Mouse (Mus musculus): ENCODE measurements around the gene Zfp687.

- TF ChIP-seq CTCF (IDR thresholded peaks at IDR 0.05) (no peak), POLR2A (IDR thresholded peaks at IDR 0.05; ENCODE audit: insufficient read depth, low read depth, low read length) (no peak), EP300 (IDR thresholded peaks at IDR 0.05; ENCODE audit: insufficient read depth, low read depth, low read length) (peak; percentile 95)
These were observed 27.7 kb downstream of the Zfp687 start for GRCm38 (mm10) chr3:94987578-94987977.
